Mouse (Mus musculus) CH12F3 (cell line): Measurements from ENCODE around the gene Eef2k.

ENCODE experiments used
- in situ Hi-C: fragments of 300-500 bp; cut with MboI; formaldehyde crosslinking; loops from 2 replicates; pipeline ENCODE4 v1.14.3; 2020; ENCODE audit warnings: low sequenced_read_pairs

The Eef2k gene

GRCm38 (mm10) chr7:120843852-120844435 is 1.3 kb downstream of the Eef2k start:
- in situ Hi-C loops, result loop anchor here (5.0 kb wide), 1 partner anchor 63 kb away; no protein-coding TSS in a partner anchor

- in situ Hi-C loops, result loop anchor here (5.0 kb wide), 1 partner anchor 63 kb away; no protein-coding TSS in a partner anchor
Measured at GRCm38 (mm10) chr7:120844689-120845088, 2.1 kb downstream of the Eef2k start.

- in situ Hi-C loops, result no loop called here
Measured at GRCm38 (mm10) chr7:120848831-120849512, 6.3 kb downstream of the Eef2k start.

GRCm38 (mm10) chr7:120850165-120850564 is 7.5 kb downstream of the Eef2k start:
- in situ Hi-C loops, result no loop called here

GRCm38 (mm10) chr7:120859854-120860253 is 17.2 kb downstream of the Eef2k start:
- in situ Hi-C loops, result no loop called here

DNA sequence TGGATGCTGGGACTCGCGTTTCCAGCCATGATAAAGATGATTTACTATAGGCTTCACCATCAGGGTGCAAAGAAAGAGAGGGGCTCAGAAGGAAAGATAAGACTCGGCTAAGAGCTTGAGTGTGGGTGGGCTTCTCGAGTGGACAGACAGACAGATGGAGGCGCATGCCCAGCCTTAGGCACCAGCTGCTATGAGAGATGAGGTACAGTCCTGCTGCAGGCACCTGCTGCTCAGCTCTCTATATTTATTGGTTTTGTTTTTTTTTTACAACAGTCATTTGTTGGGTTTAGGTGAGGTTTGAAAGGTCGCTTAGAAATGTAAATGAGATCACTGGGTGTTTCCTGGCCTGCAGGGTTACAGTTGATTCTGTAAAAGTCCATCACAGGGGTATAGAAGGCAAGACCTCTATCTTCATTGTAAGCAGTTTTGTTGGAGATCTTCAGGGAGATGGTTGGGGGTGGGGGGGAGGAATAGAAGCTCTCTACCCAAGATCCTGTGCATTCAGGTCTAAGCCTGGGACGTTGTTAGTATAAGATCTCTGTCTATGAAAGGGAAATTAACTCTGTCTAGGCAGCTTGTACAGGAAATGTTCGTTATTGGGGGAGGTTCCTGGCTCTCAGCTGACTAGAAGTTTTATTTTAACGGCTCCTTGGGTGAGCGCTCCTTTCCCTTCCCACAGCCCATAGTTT is 18.3 kb downstream of the Eef2k start:
- in situ Hi-C loops, result no loop called here

GRCm38 (mm10) chr7:120861488-120862047 is 18.9 kb downstream of the Eef2k start:
- in situ Hi-C loops, result no loop called here

DNA sequence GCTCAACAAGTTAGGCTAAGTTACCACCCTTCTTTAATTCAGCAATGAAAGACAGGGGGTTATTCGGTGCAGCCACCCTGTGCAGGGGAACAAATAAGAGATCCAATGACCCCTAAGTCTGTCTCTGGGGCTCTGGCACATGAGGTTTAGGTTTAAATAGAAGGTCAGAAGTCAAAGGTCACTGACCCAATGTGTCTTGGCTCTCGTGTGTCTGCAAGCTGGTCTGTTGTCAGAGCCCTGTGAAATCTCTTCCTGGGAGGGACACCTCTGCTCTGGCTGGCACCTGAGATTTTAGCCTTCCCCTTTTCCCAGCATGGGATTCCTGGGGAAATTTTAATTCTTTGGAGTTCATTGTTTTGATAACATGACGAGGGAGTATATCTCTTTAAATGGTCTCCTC is 19.6 kb downstream of the Eef2k start:
- in situ Hi-C loops, result no loop called here

GRCm38 (mm10) chr7:120862626-120863025 is 20.0 kb downstream of the Eef2k start:
- in situ Hi-C loops, result no loop called here

- in situ Hi-C loops, result no loop called here
Measured at GRCm38 (mm10) chr7:120863476-120863875, 20.8 kb downstream of the Eef2k start.

GRCm38 (mm10) chr7:120865100-120865499 is 22.5 kb downstream of the Eef2k start:
- in situ Hi-C loops, result no loop called here

DNA sequence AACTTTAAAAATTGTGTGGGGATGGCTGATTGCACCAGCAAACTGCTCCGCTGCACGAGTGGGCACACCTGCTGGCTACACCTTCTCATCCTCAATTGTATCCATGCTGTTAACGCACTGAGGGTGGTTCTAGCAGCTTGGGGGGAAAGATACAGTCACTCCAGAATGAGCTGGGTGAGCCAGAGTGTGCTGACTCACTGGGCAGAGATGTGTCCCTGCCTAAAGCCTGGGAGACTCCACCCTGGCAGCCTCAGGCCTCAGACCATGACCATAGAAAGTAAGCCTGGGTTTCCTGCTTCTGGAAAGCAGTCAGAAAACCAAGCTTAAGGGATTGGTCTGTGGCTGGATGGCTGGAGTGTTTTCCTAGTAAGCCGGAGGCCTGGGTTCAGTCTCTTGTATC is 23.2 kb downstream of the Eef2k start:
- in situ Hi-C loops, result no loop called here

- in situ Hi-C loops, result no loop called here
Measured at GRCm38 (mm10) chr7:120866684-120867083, 24.1 kb downstream of the Eef2k start.

- in situ Hi-C loops, result no loop called here
Measured at GRCm38 (mm10) chr7:120867720-120868119, 25.1 kb downstream of the Eef2k start.

DNA sequence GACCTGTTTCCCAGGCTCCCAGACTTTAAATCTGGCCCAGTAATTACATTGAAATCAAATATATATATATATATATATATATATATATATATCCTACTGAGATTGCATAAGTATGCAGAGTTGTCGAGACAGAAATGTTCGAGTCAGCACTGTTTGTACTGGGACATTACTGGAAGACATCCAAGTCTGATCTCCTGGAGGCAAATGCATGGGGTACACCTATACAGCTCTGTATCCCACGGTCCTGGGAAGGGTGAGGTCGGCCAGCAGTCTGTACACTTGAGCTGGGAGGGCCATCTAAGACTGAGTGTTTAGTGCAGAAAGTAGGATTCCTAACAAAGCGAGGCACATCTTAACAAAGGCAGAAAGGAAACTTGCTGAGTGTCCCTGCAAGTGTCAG is 27.3 kb downstream of the Eef2k start:
- in situ Hi-C loops, result no loop called here

DNA sequence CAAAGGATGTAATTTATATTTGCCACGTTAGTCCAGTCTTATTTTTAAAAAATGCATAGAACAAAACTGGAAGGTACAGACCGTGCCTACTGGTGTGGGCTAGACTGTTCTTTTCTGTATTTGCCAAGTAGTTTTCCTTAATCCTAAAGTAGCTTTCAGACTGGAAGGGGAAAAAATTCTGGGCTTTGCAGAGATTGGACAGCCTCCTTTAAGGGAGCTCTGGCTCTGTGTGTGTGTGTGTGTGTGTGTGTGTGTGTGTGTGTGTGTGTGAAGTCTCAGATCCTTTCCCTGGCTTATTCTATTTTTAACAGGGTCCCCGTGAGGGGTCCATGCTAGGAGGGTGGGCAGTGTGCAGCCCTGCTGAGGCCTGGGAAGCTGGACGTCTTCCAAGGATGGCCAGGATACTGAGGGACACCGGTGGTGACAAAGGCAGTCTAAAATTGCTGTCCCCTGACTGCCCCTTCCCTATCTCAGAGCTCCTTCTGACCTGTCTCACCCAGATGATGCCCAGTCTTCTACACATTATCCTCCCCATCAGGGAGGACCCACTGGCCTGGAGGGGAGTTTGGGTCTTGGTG is 27.9 kb downstream of the Eef2k start:
- in situ Hi-C loops, result no loop called here

DNA sequence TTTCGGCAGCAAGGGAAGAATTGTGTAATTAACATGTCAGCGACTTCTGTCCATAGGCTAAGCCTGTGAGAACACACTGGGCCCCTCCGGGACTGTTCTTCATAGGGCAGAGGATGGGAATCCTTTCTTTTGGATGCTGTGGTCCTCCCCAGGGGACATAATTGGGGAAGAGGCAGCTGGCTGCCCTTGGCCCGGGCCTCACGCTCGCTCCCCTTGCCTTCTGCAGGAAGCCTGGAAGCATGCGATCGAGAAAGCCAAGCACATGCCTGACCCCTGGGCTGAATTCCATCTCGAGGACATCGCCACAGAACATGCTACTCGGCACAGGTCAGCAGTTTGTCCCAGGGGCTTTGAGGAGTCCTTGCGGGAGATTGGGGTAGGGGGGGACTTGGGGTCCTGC is 30.5 kb downstream of the Eef2k start:
- in situ Hi-C loops, result no loop called here

DNA sequence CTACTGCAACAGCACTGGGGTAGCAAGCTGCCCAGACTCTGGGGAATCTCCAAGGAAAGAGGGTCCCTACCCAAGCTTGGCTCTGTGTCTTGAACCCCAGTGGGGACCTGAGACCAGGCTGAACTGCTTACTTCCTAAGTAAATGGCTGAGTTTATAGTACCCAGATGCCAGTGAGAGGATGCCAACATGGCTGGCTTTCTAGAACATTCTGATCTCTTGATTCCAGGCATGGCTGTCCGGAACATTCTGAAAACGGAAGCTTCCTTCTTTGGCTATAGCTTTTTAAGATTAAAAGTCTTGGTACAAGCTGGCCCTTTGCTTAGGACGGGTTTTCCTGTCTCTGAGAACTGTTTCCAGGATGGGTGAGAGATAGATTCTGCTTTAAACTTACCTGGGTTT is 31.4 kb downstream of the Eef2k start:
- in situ Hi-C loops, result no loop called here

DNA sequence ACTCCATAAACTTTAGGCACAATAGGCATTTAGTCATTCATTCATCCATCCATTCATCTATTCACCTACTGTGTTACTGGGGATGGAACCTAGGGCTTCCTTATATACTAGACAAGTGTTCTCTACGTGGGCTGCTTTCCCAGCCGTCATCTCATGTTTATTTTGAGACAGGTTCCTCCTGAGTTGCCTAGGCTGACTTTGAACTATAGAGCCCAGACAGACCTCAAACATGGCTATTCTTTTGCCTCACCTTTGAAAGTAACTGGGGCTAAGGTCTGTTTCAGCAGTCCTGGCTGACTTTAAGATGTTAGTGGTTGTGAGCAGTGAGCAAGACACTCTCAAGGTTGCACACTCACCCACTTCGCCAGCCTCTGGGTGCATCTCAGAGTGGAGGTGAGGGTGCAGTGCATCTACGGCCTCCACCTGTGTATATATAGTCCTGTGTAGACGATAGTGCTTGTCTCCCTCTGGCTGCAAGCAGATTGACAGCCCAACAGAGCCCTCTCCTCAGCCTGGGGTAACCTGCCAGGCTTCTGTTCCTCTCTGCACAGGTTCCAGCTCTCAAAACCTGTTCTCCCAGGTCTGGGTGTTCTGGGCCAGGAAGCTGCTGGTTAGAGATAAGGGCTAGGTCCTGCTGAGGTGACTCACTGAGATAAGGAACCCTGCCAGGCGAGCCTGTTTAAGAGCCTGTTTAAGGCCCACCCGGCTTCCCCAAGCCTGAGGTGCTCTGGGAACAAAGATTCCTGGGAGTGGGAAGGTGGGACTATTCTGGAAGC is 32.3 kb downstream of the Eef2k start:
- in situ Hi-C loops, result no loop called here

GRCm38 (mm10) chr7:120875540-120876388 is 33.1 kb downstream of the Eef2k start:
- in situ Hi-C loops, result no loop called here
